Mouse (Mus musculus) CH12F3 (cell line): ENCODE results near the gene Ephx1.
"Not testable (repeated sequence)": the region's sequence is repeated elsewhere in the genome, so short reads cannot be mapped to it uniquely, and the experiment has no call there.

Experiments used
- in situ Hi-C: fragments of 300-500 bp; cut with MboI; formaldehyde crosslinking; loops from 2 replicates; pipeline ENCODE4 v1.14.3; 2020; ENCODE audit warnings: low sequenced_read_pairs

Ephx1 gene

DNA sequence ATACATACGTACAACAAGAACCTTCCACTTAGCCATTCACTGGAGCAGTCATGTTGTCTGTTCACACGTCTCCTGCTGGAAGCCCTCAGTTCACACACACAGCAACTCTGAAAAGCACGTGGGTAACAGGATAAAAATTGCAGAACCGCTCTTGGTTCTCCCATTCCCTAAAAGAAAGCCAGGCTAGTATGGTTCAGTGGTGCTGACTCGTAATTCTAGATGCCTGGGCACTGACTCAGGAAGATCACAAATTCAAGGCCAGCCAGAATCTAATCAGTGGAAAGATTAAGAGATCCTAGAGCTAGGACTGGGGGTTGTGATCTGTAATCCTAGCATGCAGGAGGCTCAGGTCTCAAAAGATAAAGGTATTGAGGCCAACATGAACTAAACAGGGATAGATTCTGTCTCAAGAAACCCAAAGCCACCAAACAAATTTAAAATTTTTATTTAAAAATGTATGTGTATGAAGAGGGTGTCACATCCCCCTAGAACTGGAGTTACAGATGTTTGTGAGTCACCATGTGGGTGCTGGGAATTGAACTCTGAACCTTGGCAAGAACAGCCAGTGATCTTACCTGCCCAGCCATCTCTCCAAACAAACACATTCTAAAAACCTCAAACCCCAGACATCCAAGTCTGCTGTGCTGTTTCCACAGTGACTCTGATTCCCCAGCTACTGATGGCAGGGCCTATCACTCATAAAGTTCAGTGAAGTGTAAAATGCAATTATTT lies at the start of gene Ephx1:
Gene Ephx1 (minus strand): TSS at position 149 of the 732 bp plus-strand sequence.
- in situ Hi-C loops = no loop called here

GRCm38 (mm10) chr1:181069671-181070070 lies 49.0 kb upstream of the Ephx1 start:
- in situ Hi-C loops = no loop called here

DNA sequence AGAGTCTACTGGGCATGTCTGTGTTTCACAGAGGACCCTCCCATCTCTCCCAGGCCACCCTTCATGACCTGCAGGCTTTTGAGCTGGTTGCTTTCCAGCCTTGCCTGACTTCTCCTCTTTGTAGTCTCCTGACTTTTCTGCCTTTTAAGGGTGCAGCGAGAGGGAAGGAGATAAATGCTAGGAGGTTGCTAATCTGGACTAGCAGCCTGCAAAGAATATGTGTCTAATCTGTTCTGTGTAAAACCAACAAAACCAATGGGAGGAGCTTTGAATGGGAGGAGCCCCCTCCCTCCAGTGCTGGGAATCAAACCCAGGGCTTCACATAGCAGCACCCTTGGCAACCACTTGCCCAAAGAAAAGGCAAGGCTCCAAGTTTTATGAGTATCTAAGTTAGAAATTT lies 47.6 kb upstream of the Ephx1 start:
- in situ Hi-C loops = no loop called here

- in situ Hi-C loops = no loop called here
Measured at GRCm38 (mm10) chr1:181064648-181065047, 43.9 kb upstream of the Ephx1 start.

DNA sequence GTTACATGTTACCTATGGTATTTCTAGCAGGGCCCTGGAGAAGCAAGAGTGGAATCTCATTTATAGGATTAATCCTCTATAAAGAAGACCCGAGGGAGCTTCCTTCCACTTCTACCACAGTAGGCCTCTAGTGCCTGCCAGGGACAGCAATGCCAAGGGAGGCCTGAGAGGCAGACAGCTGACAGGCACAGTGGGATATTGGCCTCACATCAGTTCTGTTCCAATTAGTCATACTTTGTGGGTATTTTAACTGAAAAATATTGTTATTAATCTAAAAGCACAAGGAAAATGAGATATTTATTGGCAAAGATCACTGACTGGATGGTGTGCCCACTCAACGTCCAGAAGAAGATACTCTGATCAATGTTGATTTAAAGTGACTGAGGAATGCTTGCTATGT lies 43.3 kb upstream of the Ephx1 start:
- in situ Hi-C loops = no loop called here

DNA sequence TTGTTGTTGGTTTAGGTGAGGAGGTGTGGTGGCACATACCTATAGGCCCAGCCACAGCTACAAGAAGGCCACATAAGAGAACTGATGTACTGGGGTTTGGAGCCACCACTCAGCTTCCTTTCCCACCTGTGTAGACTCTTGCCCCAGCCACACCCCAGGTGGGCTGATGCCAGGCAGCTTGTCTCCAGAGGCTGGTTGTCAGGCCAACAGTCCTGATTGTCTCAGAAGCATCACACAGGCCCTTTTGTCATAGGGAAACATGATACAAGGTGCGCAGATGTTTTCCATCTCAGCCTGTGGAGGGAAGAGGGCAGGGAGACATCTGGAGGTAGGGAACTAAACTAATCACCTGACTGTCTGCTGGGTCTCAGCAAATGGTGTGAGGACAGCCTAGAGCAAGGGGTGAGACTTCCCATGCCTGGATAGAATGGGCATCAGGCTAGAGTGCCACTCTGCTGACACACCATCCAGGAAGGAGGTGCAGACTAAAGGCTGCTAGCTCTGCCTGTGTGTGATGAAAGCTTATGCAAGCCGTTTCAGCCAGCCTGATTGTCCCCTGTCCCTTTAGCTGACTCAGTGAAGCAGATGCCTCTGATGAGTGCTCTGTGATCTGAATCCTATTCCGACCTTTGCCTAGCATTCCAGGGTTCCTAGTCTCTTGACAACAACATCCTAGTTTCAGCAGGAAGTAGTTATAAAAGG lies 41.2 kb upstream of the Ephx1 start:
- in situ Hi-C loops = no loop called here

GRCm38 (mm10) chr1:181052898-181053297 lies 32.2 kb upstream of the Ephx1 start:
- in situ Hi-C loops = no loop called here

GRCm38 (mm10) chr1:181050937-181051336 lies 30.2 kb upstream of the Ephx1 start, which contains the start of gene 9130409I23Rik:
Gene 9130409I23Rik (plus strand): TSS chr1:181051237.
- in situ Hi-C loops = no loop called here

DNA sequence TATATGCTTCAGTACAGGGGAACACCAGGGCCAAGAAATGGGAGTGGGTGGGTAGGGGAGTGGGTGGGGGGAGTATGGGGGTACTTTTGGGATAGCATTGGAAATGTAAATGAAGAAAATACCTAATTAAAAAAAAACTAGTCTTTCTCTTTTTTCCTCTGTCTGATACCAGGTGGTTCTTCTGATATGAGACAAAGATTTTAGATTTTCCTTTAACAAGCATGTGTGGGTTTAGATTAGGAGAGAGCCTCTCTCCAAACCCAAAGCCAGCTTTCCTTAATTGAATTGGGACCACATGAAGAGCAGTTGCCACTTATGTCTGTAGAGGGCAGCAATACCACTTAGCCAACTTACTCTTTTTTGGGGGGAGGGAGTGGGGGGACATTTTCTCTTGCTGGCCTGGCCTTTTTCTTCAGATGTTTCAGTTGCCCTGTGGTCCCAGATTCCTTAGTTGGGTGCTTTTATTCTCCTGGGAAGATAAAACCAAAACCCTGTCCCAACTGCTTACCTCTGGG lies 28.7 kb upstream of the Ephx1 start:
- in situ Hi-C loops = no loop called here

GRCm38 (mm10) chr1:181047520-181047919 lies 26.8 kb upstream of the Ephx1 start:
- in situ Hi-C loops = no loop called here

- in situ Hi-C loops = no loop called here
Measured at GRCm38 (mm10) chr1:181039652-181040051, 18.9 kb upstream of the Ephx1 start.

GRCm38 (mm10) chr1:181037623-181038022 lies 16.9 kb upstream of the Ephx1 start:
- in situ Hi-C loops = no loop called here

GRCm38 (mm10) chr1:181035015-181035778 lies 14.5 kb upstream of the Ephx1 start:
- in situ Hi-C loops = not testable (repeated sequence)

GRCm38 (mm10) chr1:181022265-181022664 lies 1.6 kb upstream of the Ephx1 start:
- in situ Hi-C loops = no loop called here

DNA sequence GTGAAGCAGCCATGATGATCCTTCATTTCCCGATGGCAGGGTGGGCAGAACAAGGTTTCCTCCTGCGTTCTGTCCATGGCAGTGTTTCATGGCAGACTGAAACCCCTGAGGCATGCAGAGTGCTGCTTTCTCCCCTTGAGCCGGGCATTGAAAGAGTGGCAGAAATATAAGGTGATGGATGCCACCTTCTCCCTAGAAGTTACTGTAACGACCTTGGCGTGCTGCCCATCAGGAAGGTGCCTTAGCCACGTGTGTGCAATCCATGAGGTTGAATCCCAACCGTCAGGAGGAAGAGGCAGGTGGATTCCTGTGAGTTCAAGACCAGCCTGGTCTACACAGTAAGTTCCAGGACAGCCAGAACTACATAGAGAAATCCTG lies 773 bp upstream of the Ephx1 start:
- in situ Hi-C loops = no loop called here

- in situ Hi-C loops = no loop called here
Measured at GRCm38 (mm10) chr1:181017890-181018420, 2.7 kb downstream of the Ephx1 start.

DNA sequence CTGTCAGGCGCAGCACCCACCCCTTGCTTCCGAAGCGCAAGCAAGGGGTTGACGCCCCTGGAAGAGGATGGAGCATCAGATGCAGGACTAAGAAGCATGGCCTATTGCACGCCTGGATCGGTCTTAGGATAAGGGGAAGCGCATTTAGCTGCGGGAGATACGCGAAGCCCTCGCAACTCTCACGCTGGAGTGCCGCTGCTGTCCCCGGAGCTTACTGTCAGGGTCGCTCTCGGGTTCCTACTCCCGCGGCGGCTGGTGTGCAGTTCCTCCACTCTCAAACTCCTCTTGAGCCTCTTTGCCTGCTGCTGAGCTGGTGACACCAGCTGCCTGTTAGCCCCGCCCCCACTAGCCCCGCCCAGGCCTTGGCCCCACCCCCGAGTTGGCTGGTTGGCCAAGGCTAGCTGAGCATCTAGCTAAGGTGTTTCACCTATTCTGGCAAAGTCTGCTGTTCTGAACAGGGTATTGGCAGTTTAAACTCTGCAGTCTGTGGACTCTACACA lies 3.4 kb downstream of the Ephx1 start:
- in situ Hi-C loops = no loop called here

GRCm38 (mm10) chr1:181016532-181017131 lies 4.1 kb downstream of the Ephx1 start:
- in situ Hi-C loops = no loop called here

DNA sequence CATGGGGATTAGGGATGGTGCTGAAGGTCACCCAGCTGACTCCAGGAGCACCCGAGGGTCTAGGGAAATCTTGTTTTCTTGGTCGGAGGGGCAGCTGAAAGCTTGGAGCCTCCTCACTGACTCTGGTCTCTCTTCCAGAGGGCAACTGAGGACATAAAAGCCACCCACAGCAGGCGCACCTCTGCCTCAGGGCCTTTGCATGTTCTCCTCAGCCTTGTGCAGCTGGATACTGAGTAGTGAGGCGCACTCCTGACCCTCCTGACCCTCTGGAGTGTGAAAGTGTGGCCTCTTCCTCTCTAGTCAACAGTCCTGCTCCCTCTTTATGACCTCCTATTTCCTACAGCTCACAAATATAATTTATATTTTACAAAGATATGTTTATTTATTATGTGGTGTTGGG lies 4.7 kb downstream of the Ephx1 start:
- in situ Hi-C loops = no loop called here

GRCm38 (mm10) chr1:181015558-181015957 lies 5.1 kb downstream of the Ephx1 start:
- in situ Hi-C loops = no loop called here
